Mouse (Mus musculus) forebrain, embryonic 13.5 days (tissue): ENCODE data around the gene Ino80. TPM values are rescaled to one million over a fixed set of nuclear protein-coding genes. Genes with fewer than 3 reads are reported as not detected.

Experiments
- ATAC-seq: fragments of 200-750 bp; cut with Nextera tagmentation; 2 replicates; pipeline ENCODE4 v1.8.0; 2017
- H3K27ac ChIP-seq: fragments of 300-500 bp; sonication (generic); 2 replicates; pipeline ENCODE4 v1.5.1; 2015; ENCODE audit warnings: inconsistent platforms, mild to moderate bottlenecking, moderate library complexity
- H3K27me3 ChIP-seq: fragments of 300-500 bp; sonication (generic); 2 replicates; pipeline ENCODE4 v1.6.1; 2015; ENCODE audit warnings: mild to moderate bottlenecking, inconsistent platforms
- H3K36me3 ChIP-seq: fragments of 300-500 bp; sonication (generic); 2 replicates; pipeline ENCODE4 v1.6.1; 2015; ENCODE audit warnings: mild to moderate bottlenecking, inconsistent platforms; ENCODE audit not compliant: poor library complexity, severe bottlenecking
- H3K4me1 ChIP-seq: fragments of 300-500 bp; sonication (generic); 2 replicates; pipeline ENCODE4 v1.6.1; 2015; ENCODE audit warnings: inconsistent platforms
- H3K4me2 ChIP-seq: fragments of 300-500 bp; sonication (generic); 2 replicates; pipeline ENCODE4 v1.6.1; 2015; ENCODE audit warnings: inconsistent platforms, mild to moderate bottlenecking, moderate library complexity
- H3K4me3 ChIP-seq: fragments of 300-500 bp; sonication (generic); 2 replicates; pipeline ENCODE4 v1.5.1; 2015; ENCODE audit warnings: mild to moderate bottlenecking, inconsistent platforms
- H3K9ac ChIP-seq: fragments of 300-500 bp; sonication (generic); 2 replicates; pipeline ENCODE4 v1.6.1; 2015; ENCODE audit warnings: mild to moderate bottlenecking, inconsistent platforms
- H3K9me3 ChIP-seq: fragments of 300-500 bp; sonication (generic); replicated peaks from 2 replicates; pipeline ENCODE4 v1.6.1; 2016; ENCODE audit warnings: inconsistent platforms
- WGBS: fragments of 180-500 bp; shearing (Covaris S2); methylation state at CpG from one replicate; pipeline ENCODE4 v1.1.7; 2015; 5-methylcytosine and 5-hydroxymethylcytosine counted together
- polyA plus RNA-seq: library from polyadenylated mRNA; unstranded; fragments of >200 nt; fragmentation: Nextera tagmentation; extraction: Ambion mirVana; gene quantifications from 2 replicates; pipeline ENCODE4 v1.2.1, GENCODE M21; 2015

The Ino80 gene
- polyA plus RNA-seq, 1 experiment from 2014 or later = 4.1 TPM

DNA sequence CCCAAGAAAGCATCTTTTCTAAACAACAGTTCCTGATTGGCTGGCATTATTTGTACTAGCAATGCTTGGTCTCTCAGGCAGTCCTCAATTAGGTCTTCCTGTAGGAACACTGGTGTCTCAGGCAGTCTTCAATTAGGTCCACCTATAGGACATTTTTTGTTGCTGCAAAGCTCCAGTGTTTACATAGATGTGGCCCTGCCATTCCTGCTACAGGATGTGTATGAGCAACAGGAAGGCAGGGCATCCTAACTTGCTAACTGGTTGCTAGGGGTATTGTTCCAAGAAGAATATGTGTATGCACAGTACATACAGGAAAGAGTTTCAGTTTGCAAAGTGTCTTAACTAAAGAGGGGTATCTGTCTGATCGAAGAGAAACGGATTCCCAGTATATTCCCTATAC, 18.6 kb upstream of the Ino80 start:
- Histone ChIP-seq H3K9me3 (no peaks in the 10 kb centered on the region), H3K27me3 (no peaks in the 10 kb centered on the region), H3K36me3 (no peaks in the 10 kb centered on the region), H3K27ac (no peak overlapping the region), H3K4me1 (no peaks in the 10 kb centered on the region), H3K9ac (no peak overlapping the region), H3K4me2 (no peak overlapping the region), H3K4me3 (no peak overlapping the region)
- ATAC-seq = no peak
- 93% methylated on average over 2 of the region's 2 CpGs for WGBS

DNA sequence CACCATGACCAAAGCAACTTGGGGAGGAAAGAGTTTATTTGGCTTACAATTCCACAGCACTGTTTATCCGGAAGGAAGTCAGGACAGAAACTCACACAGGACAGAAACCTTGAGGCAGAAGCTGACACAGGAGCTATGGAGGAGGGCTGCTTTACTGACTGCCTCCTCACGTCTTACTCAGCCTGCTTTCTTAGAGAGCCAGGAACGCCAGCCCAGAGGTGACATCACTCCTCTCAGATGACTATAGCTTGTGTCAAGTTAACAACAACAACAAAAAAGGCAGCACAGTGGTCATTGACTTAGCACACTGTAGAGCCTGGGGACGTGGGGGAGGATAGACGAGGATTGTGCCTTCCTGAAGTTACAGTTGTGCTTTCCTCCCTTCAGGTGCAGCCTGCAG, 14.5 kb upstream of the Ino80 start:
- no peak overlapping the region for H3K4me2 ChIP-seq
- 68% methylated on average over 5 of the region's 5 CpGs for WGBS
- H3K9me3 ChIP-seq = no peaks in the 10 kb centered on the region
- H3K36me3 ChIP-seq = no peaks in the 10 kb centered on the region
- no peak overlapping the region for H3K9ac ChIP-seq
- no peaks in the 10 kb centered on the region for H3K4me1 ChIP-seq
- no peak for ATAC-seq
- no peak overlapping the region for H3K4me3 ChIP-seq
- H3K27me3 ChIP-seq = no peaks in the 10 kb centered on the region
- no peak overlapping the region for H3K27ac ChIP-seq

DNA sequence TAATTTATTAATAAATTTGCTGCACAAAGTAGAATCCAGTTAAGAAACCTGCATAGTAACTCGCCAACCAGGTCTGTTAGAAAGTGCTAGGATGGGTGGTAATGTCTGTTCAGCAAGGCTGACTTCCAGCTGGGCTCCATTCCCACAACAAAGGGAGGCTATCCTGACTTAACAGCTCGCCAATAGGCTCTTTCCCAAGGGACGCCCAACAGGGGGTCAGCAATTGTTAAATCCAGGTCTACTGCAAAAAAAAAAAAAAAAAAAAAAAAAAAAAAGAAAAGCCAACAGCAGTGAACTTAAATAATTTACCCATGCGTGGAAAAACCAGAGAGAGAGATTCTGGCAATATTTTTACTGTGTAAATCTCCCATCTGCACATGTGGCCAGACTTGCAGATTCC, 9.0 kb upstream of the Ino80 start:
- Histone ChIP-seq H3K27me3 (no peaks in the 10 kb centered on the region), H3K36me3 (no peaks in the 10 kb centered on the region), H3K4me2 (no peak overlapping the region), H3K27ac (no peak overlapping the region), H3K9me3 (no peaks in the 10 kb centered on the region), H3K4me3 (no peak overlapping the region), H3K4me1 (no peaks in the 10 kb centered on the region), H3K9ac (no peak overlapping the region)
- WGBS = 4% methylated on average over 4 of the region's 4 CpGs
- no peak for ATAC-seq

GRCm38 (mm10) chr2:119482307-119482706, 4.8 kb upstream of the Ino80 start:
- Histone ChIP-seq H3K9me3 (no peaks in the 10 kb centered on the region), H3K4me3 (no peak overlapping the region), H3K36me3 (no peaks in the 10 kb centered on the region), H3K9ac (no peak overlapping the region), H3K4me1 (peaks cover 11% of the 10 kb centered on the region), H3K4me2 (no peak overlapping the region), H3K27me3 (no peaks in the 10 kb centered on the region), H3K27ac (no peak overlapping the region)
- WGBS = 95% methylated on average over 1 of the region's 1 CpGs
- no peak for ATAC-seq

GRCm38 (mm10) chr2:119478397-119478749, 886 bp upstream of the Ino80 start:
- Histone ChIP-seq H3K27me3 (no peaks in the 10 kb centered on the region), H3K27ac (peak overlapping the region; percentile 97), H3K36me3 (no peaks in the 10 kb centered on the region), H3K4me2 (peak overlapping the region; percentile 77), H3K4me1 (peaks cover 30% of the 10 kb centered on the region), H3K9ac (peak overlapping the region; percentile 96), H3K4me3 (peak overlapping the region; percentile 92), H3K9me3 (no peaks in the 10 kb centered on the region)
- no peak for ATAC-seq
- 15% methylated on average over 9 of the region's 9 CpGs for WGBS

GRCm38 (mm10) chr2:119476621-119477391, 681 bp downstream of the Ino80 start:
- H3K9me3 ChIP-seq = no peaks in the 10 kb centered on the region
- H3K4me2 ChIP-seq = peak overlapping the region; percentile 77
- peak; percentile 73 for ATAC-seq
- H3K27me3 ChIP-seq = no peaks in the 10 kb centered on the region
- H3K36me3 ChIP-seq = peaks cover 6% of the 10 kb centered on the region; the same call in 1 of the 2 replicates
- H3K4me3 ChIP-seq = peak overlapping the region; percentile 92
- peak overlapping the region; percentile 97 for H3K27ac ChIP-seq
- peak overlapping the region; percentile 96 for H3K9ac ChIP-seq
- peaks cover 30% of the 10 kb centered on the region for H3K4me1 ChIP-seq
- WGBS = under 1% methylated on average over 38 of the region's 44 CpGs

DNA sequence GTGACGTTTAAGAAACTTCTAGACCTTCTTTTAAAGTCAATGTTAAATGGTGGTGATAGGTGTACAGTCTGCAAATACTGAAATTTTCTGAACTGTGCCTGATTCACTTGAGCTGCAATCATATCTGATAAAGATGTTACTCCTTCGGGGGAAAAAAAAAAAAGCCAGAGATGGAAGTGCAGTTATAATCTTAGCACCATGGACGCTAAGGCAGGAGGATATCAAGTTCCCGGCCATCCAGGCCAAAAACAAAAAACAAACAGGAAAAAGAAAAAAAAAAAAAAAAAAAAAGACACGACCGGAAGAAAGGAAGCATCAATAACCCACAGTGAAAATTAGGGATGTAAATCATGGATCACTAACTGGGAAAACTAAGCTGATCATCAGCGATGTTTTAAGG, 1.3 kb downstream of the Ino80 start:
- peak overlapping the region; percentile 96 for H3K9ac ChIP-seq
- 24% methylated on average over 7 of the region's 7 CpGs for WGBS
- H3K4me1 ChIP-seq = peaks cover 30% of the 10 kb centered on the region
- no peaks in the 10 kb centered on the region for H3K9me3 ChIP-seq
- H3K27ac ChIP-seq = no peak overlapping the region
- peaks cover 6% of the 10 kb centered on the region; the same call in 1 of the 2 replicates for H3K36me3 ChIP-seq
- H3K4me2 ChIP-seq = peak overlapping the region; percentile 77
- H3K4me3 ChIP-seq = peak overlapping the region; percentile 92
- H3K27me3 ChIP-seq = no peaks in the 10 kb centered on the region
- no peak for ATAC-seq

DNA sequence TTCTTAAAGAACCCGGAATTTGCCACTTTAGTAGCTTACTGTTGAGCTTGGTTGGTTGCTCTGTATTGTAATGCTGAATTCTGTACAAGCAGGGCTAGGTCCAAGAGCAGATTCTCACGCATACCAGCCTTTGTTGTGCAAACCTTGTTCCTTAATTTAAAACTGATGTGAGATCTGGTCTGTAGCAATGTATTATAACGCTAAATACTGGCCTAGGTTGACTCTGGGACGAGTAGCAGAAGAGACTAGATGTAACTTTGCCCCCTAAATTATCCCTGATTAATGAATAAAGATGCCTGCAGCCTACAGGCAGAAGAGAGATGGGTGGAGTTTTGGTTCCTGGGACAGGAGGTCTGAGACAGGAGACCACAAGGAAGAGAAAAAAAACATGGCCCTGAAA, 13.5 kb downstream of the Ino80 start:
- Histone ChIP-seq H3K27me3 (no peaks in the 10 kb centered on the region), H3K27ac (no peak overlapping the region; the same call in 1 of the 2 replicates), H3K36me3 (peaks cover 4% of the 10 kb centered on the region; the same call in 1 of the 2 replicates), H3K4me2 (no peak overlapping the region), H3K9ac (no peak overlapping the region), H3K9me3 (no peaks in the 10 kb centered on the region), H3K4me3 (no peak overlapping the region), H3K4me1 (no peaks in the 10 kb centered on the region)
- no peak for ATAC-seq
- WGBS = 56% methylated on average over 4 of the region's 4 CpGs

- Histone ChIP-seq H3K9me3 (no peaks in the 10 kb centered on the region), H3K4me2 (no peak overlapping the region), H3K4me3 (no peak overlapping the region), H3K27me3 (no peaks in the 10 kb centered on the region), H3K4me1 (no peaks in the 10 kb centered on the region), H3K36me3 (peaks cover 4% of the 10 kb centered on the region; the same call in 1 of the 2 replicates), H3K27ac (no peak overlapping the region), H3K9ac (no peak overlapping the region)
- WGBS = 93% methylated on average over 5 of the region's 5 CpGs
- ATAC-seq = no peak
Measured at GRCm38 (mm10) chr2:119463114-119463775, 14.2 kb downstream of the Ino80 start.

DNA sequence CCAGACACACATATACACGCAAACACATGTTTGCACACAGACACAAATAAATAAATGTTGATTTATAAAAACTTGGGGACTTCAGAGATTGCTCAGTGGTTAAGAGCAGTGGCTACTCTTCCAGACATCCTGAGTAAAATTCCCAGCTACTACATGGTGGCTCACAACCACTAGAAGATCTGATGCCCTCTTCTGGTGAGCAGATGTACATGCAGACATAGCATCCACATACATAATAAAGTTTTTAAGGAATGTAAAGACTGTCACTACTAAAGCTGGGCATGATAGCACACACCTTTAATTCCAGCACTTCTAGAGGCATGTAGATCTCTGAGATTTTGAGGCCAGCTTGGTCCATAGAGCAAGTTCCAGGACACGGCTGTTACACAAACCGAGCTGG, 16.5 kb downstream of the Ino80 start:
- Histone ChIP-seq H3K4me1 (no peaks in the 10 kb centered on the region), H3K4me3 (no peak overlapping the region), H3K9me3 (no peaks in the 10 kb centered on the region), H3K9ac (no peak overlapping the region), H3K36me3 (peaks cover 10% of the 10 kb centered on the region), H3K4me2 (no peak overlapping the region), H3K27me3 (no peaks in the 10 kb centered on the region), H3K27ac (no peak overlapping the region)
- no peak for ATAC-seq
- WGBS = 96% methylated on average over 3 of the region's 3 CpGs

- H3K27ac ChIP-seq = no peak overlapping the region
- no peak overlapping the region for H3K4me2 ChIP-seq
- ATAC-seq = no peak
- no peaks in the 10 kb centered on the region for H3K9me3 ChIP-seq
- H3K36me3 ChIP-seq = peaks cover 59% of the 10 kb centered on the region
- no peak overlapping the region for H3K4me3 ChIP-seq
- H3K9ac ChIP-seq = no peak overlapping the region
- 91% methylated on average over 3 of the region's 3 CpGs for WGBS
- no peaks in the 10 kb centered on the region for H3K4me1 ChIP-seq
- no peaks in the 10 kb centered on the region for H3K27me3 ChIP-seq
Measured at GRCm38 (mm10) chr2:119454558-119454957, 22.9 kb downstream of the Ino80 start.

- Histone ChIP-seq H3K9ac (no peak overlapping the region), H3K4me2 (no peak overlapping the region), H3K4me1 (no peaks in the 10 kb centered on the region), H3K27me3 (no peaks in the 10 kb centered on the region), H3K36me3 (peaks cover 67% of the 10 kb centered on the region), H3K27ac (no peak overlapping the region), H3K9me3 (no peaks in the 10 kb centered on the region), H3K4me3 (no peak overlapping the region)
- 87% methylated on average over 1 of the region's 1 CpGs for WGBS
- no peak for ATAC-seq
Measured at GRCm38 (mm10) chr2:119436988-119437387, 40.5 kb downstream of the Ino80 start.
